Mouse (Mus musculus): ENCODE data around the gene Rin3. TPM values are rescaled to one million over a fixed set of nuclear protein-coding genes. Genes with fewer than 3 reads are reported as not detected.

Gene Rin3
- polyA plus RNA-seq, 1 experiment from 2014 or later: 15.4 TPM

DNA sequence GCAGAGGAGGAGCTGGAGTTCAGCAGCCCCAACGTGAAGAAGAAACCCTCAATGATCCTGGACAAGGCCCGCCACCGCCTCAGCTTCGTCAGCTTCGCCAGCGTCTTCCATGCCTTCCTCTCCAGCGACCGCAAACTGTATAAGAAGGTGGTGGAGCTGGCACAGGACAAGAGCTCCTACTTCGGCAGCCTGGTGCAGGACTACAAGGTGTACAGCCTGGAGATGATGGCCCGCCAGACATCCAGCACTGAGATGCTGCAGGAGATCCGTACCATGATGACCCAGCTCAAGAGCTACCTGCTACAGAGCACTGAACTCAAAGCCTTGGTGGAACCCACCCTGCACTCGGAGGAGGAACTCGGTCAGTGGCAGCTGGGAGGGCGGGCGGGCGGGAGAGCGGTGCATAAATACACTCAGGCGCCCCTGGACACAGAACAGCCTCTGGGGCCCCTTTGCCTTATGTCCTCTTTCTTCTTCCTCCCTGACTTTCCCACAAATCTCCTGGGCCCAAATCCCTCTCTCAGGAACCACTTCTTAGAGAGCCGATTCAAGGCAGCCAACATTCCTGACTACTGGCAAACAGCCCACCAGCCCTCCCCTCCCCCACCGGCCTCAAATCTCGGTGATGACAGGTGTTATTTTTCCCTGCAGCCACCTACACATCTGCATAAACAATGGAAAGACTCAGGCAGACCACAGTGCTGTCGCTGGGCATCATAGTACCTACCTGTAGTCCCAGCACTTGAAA lies 86.8 kb downstream of the Rin3 start:
- Histone ChIP-seq H3K36me3 (ENCODE audit: insufficient read depth) (peaks cover 27% of the 10 kb centered on the region; the same call in 1 of the 2 replicates), H3K27ac (ENCODE audit: low read depth) (no peak overlapping the region)

DNA sequence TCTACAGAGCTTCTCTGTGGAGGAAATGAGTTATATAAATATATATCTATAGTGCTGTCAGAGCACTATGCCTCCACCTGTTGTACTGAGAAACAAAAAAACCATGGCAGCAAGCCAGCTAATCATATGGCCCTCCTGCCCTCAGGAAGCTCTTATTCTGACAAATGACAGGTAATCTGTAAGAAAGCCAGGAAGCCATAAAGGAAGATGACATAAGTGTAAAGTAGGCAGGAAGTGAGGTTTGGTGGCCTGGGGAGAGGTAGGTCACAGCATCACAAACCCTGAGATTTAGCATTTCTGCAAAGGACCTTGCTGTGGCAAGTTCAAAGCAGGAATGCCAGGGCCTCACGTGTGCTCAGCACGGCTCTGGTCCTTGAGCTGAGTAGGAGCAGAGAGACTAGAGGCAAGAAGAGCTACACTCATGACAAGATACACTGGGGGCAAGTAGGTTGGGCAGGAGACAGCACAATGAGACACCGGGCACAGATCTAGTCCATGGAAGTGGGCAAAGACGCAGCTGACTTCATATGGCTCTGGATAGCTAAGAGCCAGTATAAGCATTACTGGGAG lies 88.2 kb downstream of the Rin3 start:
- WGBS: 75% methylated on average over 4 of the region's 4 CpGs
- Histone ChIP-seq H3K4me3 (ENCODE audit: low read depth, low read length) (no peak overlapping the region), H3K36me3 (ENCODE audit: insufficient read depth) (peaks cover 27% of the 10 kb centered on the region; the same call in 1 of the 2 replicates), H3K4me1 (ENCODE audit: insufficient read depth) (no peaks in the 10 kb centered on the region), H3K27ac (ENCODE audit: low read depth) (no peak overlapping the region), H3K4me2 (no peak overlapping the region), H3K9me3 (ENCODE audit: low read depth, low read length) (no peaks in the 10 kb centered on the region), H3K9ac (no peak overlapping the region), H3K27me3 (ENCODE audit: insufficient read depth, low read length) (no peaks in the 10 kb centered on the region)
- no peak for DNase-seq
- ATAC-seq (ENCODE audit: insufficient read depth): no peak
- TF ChIP-seq CTCF (IDR thresholded peaks at IDR 0.05; ENCODE audit: low read depth): no peak

More for the DNA sequence above, 86.8 kb downstream of the Rin3 start:
- Histone ChIP-seq H3K27me3 (ENCODE audit: insufficient read depth, low read length) (no peaks in the 10 kb centered on the region), H3K9me3 (ENCODE audit: low read depth, low read length) (no peaks in the 10 kb centered on the region), H3K9ac (no peak overlapping the region), H3K4me3 (ENCODE audit: low read depth, low read length) (no peak overlapping the region), H3K4me1 (ENCODE audit: insufficient read depth) (no peaks in the 10 kb centered on the region), H3K4me2 (no peak overlapping the region)
- no peak for TF ChIP-seq CTCF (IDR thresholded peaks at IDR 0.05; ENCODE audit: low read depth)
- WGBS: 65% methylated on average over 22 of the region's 22 CpGs
- no peak for ATAC-seq (ENCODE audit: insufficient read depth)
- DNase-seq: peak; percentile 16

DNA sequence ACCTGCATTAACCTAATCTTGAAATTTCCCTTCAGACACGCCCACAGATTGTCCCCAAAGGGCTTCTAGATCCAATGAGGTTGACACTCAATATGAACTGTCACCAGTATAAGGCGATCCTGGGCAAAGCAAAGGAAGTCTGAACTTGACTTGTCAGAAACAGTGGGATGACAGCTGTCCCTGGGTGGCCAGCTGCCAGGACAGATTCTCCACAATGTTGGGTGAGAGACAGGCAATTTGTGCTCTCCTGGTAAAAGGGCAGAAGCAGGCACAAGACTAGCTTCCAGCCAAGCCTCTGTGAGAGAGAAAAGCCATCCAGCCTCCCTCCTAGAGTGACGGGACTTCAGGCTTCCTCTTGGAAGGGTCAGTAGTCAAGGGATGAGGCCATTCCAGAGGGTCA lies 89.5 kb downstream of the Rin3 start:
- Histone ChIP-seq H3K4me3 (ENCODE audit: low read depth, low read length) (no peak overlapping the region), H3K9ac (no peak overlapping the region), H3K4me1 (ENCODE audit: insufficient read depth) (no peaks in the 10 kb centered on the region), H3K27ac (ENCODE audit: low read depth) (no peak overlapping the region), H3K36me3 (ENCODE audit: insufficient read depth) (peaks cover 27% of the 10 kb centered on the region; the same call in 1 of the 2 replicates), H3K9me3 (ENCODE audit: low read depth, low read length) (no peaks in the 10 kb centered on the region), H3K4me2 (no peak overlapping the region), H3K27me3 (ENCODE audit: insufficient read depth, low read length) (no peaks in the 10 kb centered on the region)
- DNase-seq: no peak
- no peak for ATAC-seq (ENCODE audit: insufficient read depth)
- 69% methylated on average over 3 of the region's 3 CpGs for WGBS
- no peak for TF ChIP-seq CTCF (IDR thresholded peaks at IDR 0.05; ENCODE audit: low read depth)

GRCm38 (mm10) chr12:102382180-102382579 lies 99.3 kb downstream of the Rin3 start:
- no peak for ATAC-seq (ENCODE audit: insufficient read depth)
- Histone ChIP-seq H3K27me3 (ENCODE audit: insufficient read depth, low read length) (no peaks in the 10 kb centered on the region), H3K4me3 (ENCODE audit: low read depth, low read length) (no peak overlapping the region), H3K4me1 (ENCODE audit: insufficient read depth) (no peaks in the 10 kb centered on the region), H3K27ac (ENCODE audit: low read depth) (no peak overlapping the region), H3K36me3 (ENCODE audit: insufficient read depth) (peaks cover 19% of the 10 kb centered on the region; the same call in 1 of the 2 replicates), H3K9me3 (ENCODE audit: low read depth, low read length) (no peaks in the 10 kb centered on the region), H3K9ac (no peak overlapping the region), H3K4me2 (no peak overlapping the region)
- no peak for TF ChIP-seq CTCF (IDR thresholded peaks at IDR 0.05; ENCODE audit: low read depth)
- DNase-seq: no peak
- WGBS: 83% methylated on average over 8 of the region's 8 CpGs

DNA sequence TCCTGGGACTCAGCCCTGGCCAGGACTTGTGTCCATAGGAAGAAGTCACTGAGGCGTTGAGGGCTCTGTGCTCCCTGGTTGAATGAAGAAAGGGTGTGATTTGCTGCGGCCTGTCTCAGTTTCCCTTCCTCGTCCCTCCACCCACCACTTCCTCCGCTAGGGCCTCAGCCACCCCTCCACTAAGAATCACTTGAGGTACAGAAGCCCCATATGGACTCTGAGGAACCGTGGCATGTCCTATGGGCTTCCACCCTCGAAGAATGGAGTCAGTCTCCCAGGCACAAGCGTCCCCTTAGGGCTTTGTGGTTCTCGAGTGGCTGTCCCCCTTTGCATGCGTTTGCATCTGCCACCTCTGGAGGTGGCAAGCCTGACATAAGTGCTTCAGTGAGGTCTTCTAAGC lies 100.4 kb downstream of the Rin3 start:
- Histone ChIP-seq H3K9me3 (ENCODE audit: low read depth, low read length) (no peaks in the 10 kb centered on the region), H3K27ac (ENCODE audit: low read depth) (no peak overlapping the region), H3K4me2 (no peak overlapping the region), H3K4me1 (ENCODE audit: insufficient read depth) (no peaks in the 10 kb centered on the region), H3K9ac (no peak overlapping the region), H3K27me3 (ENCODE audit: insufficient read depth, low read length) (no peaks in the 10 kb centered on the region), H3K36me3 (ENCODE audit: insufficient read depth) (peaks cover 23% of the 10 kb centered on the region), H3K4me3 (ENCODE audit: low read depth, low read length) (no peak overlapping the region)
- TF ChIP-seq CTCF (IDR thresholded peaks at IDR 0.05; ENCODE audit: low read depth): no peak
- DNase-seq (no peak), ATAC-seq (ENCODE audit: insufficient read depth) (no peak)
- 82% methylated on average over 9 of the region's 9 CpGs for WGBS

GRCm38 (mm10) chr12:102384819-102385218 lies 102.0 kb downstream of the Rin3 start:
- Histone ChIP-seq H3K9ac (no peak overlapping the region), H3K4me2 (no peak overlapping the region), H3K9me3 (ENCODE audit: low read depth, low read length) (no peaks in the 10 kb centered on the region), H3K4me3 (ENCODE audit: low read depth, low read length) (no peak overlapping the region), H3K27me3 (ENCODE audit: insufficient read depth, low read length) (no peaks in the 10 kb centered on the region), H3K27ac (ENCODE audit: low read depth) (no peak overlapping the region), H3K36me3 (ENCODE audit: insufficient read depth) (peaks cover 32% of the 10 kb centered on the region), H3K4me1 (ENCODE audit: insufficient read depth) (no peaks in the 10 kb centered on the region)
- peak; percentile 80 for DNase-seq
- 19% methylated on average over 3 of the region's 3 CpGs for WGBS
- ATAC-seq (ENCODE audit: insufficient read depth): peak; percentile 28; the same call in 1 of the 2 replicates
- peak; percentile 96 for TF ChIP-seq CTCF (IDR thresholded peaks at IDR 0.05; ENCODE audit: low read depth)

GRCm38 (mm10) chr12:102387219-102387917 lies 104.5 kb downstream of the Rin3 start:
- Histone ChIP-seq H3K36me3 (ENCODE audit: insufficient read depth) (peaks cover 42% of the 10 kb centered on the region), H3K27ac (ENCODE audit: low read depth) (no peak overlapping the region), H3K4me2 (no peak overlapping the region), H3K9ac (no peak overlapping the region), H3K4me1 (ENCODE audit: insufficient read depth) (no peaks in the 10 kb centered on the region), H3K4me3 (ENCODE audit: low read depth, low read length) (no peak overlapping the region), H3K9me3 (ENCODE audit: low read depth, low read length) (no peaks in the 10 kb centered on the region), H3K27me3 (ENCODE audit: insufficient read depth, low read length) (no peaks in the 10 kb centered on the region)
- ATAC-seq (ENCODE audit: insufficient read depth) (peak; percentile 60; the same call in 1 of the 2 replicates), DNase-seq (peak; percentile 91)
- WGBS: 52% methylated on average over 16 of the region's 16 CpGs
- TF ChIP-seq CTCF (IDR thresholded peaks at IDR 0.05; ENCODE audit: low read depth): peak; percentile 97
